Mouse (Mus musculus): Measurements from ENCODE around the gene Itih4. TPM values are rescaled to one million over a fixed set of nuclear protein-coding genes. Genes with fewer than 3 reads are reported as not detected.

The Itih4 gene
- polyA plus RNA-seq, 1 experiment from 2014 or later = not detected

DNA sequence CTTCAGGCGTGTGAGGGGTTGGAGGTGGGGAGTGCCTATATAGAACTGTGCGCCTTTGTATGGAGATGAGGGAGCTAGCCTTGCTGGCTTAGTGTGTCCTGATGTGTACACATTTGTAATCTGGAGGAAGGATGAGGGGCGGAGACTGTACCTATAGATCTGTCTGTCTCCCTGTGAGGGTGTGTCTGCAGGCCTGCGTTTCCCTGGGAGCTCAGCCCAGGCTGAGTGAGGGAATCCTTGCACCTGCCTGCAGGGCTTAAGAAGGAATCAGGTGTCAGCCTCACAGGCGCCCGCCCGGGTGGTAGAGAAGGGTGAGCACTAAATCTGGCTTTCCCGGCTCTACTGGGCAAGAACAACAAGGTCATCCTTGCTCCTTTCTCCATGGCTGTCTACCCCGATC lies 6.5 kb upstream of the Itih4 start:
- Histone ChIP-seq H3K27ac (replicated peaks) (peak overlapping the region; percentile 63), H3K36me3 (0 out of 2 replicates have a peak, but pooled peaks cover 8% of the 10 kb centered on the region), H3K4me1 (peaks cover 19% of the 10 kb centered on the region), H3K9me3 (replicated peaks) (no peaks in the 10 kb centered on the region), H3K4me2 (replicated peaks) (no peak overlapping the region), H3K4me3 (replicated peaks) (no peak overlapping the region), H3K27me3 (no peaks in the 10 kb centered on the region), H3K9ac (no peak overlapping the region)
- 43% methylated on average over 9 of the region's 9 CpGs for WGBS
- ATAC-seq (ENCODE audit: insufficient number of reproducible peaks, low FRiP score, low TSS enrichment, low read depth) = peak; percentile 43

DNA sequence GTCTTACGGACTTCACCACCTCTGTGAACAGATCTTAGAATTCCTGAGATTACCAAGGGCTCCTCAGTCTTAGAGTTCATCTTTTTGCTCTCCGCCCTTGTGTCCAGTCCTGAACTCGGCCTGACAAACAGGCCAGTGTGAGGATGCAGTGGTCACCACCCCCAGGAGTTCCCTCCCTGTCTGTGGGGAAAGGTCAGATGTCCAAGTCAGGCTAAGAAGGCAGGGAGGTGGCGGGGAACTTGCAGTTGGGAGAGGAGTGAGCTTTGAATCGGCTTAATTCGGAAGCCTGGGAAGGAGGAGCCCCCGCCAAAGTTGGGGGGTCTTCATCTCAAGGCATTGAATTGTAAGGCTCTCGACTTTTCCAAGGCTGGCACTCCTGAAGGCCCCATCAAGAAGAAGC lies 6.0 kb upstream of the Itih4 start:
- WGBS = 60% methylated on average over 8 of the region's 8 CpGs
- Histone ChIP-seq H3K27ac (replicated peaks) (no peak overlapping the region), H3K27me3 (no peaks in the 10 kb centered on the region)

DNA sequence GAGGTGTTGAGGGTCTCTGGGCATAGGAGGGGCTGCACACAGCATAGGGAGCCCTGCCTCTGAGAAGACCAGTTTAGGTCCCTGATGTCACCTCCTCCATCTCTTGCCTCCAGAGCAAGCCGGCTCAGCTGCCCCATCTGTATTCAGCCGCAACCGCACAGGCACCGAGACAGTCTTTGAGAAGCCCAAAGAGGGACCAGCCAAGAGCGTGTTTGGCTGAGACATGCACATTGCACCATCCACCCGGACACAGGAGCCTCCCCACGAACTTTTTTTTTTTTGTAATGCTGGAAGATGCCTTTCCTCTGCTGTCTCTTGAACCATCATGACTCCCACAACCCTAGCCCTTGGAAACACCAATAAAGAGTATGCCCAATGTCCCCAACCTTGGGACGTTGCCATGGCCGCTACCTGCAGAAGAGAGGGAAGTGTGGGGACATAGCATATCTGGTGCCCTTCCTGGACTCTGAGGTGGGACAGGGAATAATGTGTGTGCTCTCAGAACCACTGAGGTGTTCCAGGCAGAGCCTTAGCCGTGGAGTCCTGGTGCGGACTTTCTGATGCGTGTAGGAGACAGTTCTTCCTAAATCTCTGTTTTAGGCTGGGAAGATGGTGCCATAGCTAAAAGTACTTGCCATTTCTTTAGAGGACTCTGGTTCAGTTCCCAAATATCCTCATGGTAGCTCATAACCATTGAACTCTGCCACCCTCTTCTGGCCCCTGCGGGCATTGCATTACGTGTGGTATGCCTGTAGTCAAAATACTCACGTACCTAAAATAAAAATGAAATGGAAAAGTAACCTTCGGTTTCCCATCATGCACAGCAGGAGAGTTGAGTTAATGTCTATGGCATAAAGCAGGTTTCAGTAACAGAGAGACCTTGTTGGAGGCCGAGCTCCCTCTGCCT lies 5.2 kb upstream of the Itih4 start:
- no peaks in the 10 kb centered on the region for H3K36me3 ChIP-seq

More for the DNA sequence above, 6.0 kb upstream of the Itih4 start:
- Histone ChIP-seq H3K4me1 (peaks cover 19% of the 10 kb centered on the region), H3K36me3 (0 out of 2 replicates have a peak, but pooled peaks cover 5% of the 10 kb centered on the region), H3K4me2 (replicated peaks) (no peak overlapping the region), H3K9ac (no peak overlapping the region), H3K4me3 (replicated peaks) (no peak overlapping the region), H3K9me3 (replicated peaks) (no peaks in the 10 kb centered on the region)
- no peak for ATAC-seq (ENCODE audit: insufficient number of reproducible peaks, low FRiP score, low TSS enrichment, low read depth)

DNA sequence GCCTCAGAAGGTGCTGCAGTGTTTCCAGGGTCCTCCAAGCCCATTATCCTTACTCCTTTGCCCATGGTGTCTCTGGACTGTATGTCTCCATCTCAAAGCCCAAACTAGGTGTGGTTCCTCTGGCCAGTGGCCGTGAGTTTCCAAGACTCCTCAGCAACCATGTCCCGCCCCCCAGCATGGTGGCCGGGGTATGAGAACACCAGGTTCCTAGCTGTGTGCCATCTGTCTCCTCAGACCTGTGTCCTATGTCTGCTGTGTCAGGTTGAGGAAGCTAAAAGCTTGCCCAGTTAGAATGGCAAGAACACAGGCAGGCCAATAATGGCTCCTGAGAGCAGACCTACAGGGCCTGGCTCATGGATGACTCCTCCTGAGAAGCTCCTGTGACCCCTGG lies 4.6 kb upstream of the Itih4 start:
- no peak overlapping the region for H3K9ac ChIP-seq
- H3K36me3 ChIP-seq = no peaks in the 10 kb centered on the region
- no peak for ATAC-seq (ENCODE audit: insufficient number of reproducible peaks, low FRiP score, low TSS enrichment, low read depth)
- H3K4me2 ChIP-seq (replicated peaks) = no peak overlapping the region
- no peaks in the 10 kb centered on the region for H3K27me3 ChIP-seq
- H3K27ac ChIP-seq (replicated peaks) = no peak overlapping the region
- no peak overlapping the region for H3K4me3 ChIP-seq (replicated peaks)
- H3K4me1 ChIP-seq = peaks cover 19% of the 10 kb centered on the region
- 92% methylated on average over 3 of the region's 3 CpGs for WGBS
- H3K9me3 ChIP-seq (replicated peaks) = no peaks in the 10 kb centered on the region

More for the DNA sequence above, 5.2 kb upstream of the Itih4 start:
- H3K9me3 ChIP-seq (replicated peaks) = no peaks in the 10 kb centered on the region
- H3K27ac ChIP-seq (replicated peaks) = no peak overlapping the region
- peaks cover 19% of the 10 kb centered on the region for H3K4me1 ChIP-seq
- WGBS = 80% methylated on average over 17 of the region's 17 CpGs
- no peak overlapping the region for H3K9ac ChIP-seq
- no peak overlapping the region for H3K4me3 ChIP-seq (replicated peaks)
- H3K27me3 ChIP-seq = no peaks in the 10 kb centered on the region
- H3K4me2 ChIP-seq (replicated peaks) = no peak overlapping the region
- ATAC-seq (ENCODE audit: insufficient number of reproducible peaks, low FRiP score, low TSS enrichment, low read depth) = no peak

DNA sequence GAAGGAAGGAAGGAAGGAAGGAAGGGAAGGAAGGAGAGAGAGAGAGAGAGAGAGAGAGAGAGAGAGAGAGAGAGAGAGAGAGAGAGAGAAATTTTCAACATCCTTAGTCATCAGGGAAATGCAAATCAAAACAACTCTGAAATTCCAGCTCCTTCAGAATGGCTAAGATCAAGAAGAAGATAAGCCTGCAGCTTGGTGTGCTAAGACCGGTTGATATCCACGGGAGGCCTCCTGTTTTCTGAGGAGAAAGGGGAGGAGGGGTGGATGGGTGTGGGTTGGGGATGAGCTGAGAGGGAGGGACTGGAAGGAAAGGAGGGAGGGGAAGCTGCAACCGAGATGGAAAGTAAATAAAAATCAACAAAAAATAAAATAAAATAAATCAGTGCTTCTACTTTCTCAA lies 978 bp upstream of the Itih4 start:
- WGBS = 5% methylated on average over 3 of the region's 3 CpGs
- no peaks in the 10 kb centered on the region for H3K36me3 ChIP-seq
- H3K4me3 ChIP-seq (replicated peaks) = no peak overlapping the region
- ATAC-seq (ENCODE audit: insufficient number of reproducible peaks, low FRiP score, low TSS enrichment, low read depth) = no peak
- no peak overlapping the region for H3K4me2 ChIP-seq (replicated peaks)
- no peaks in the 10 kb centered on the region for H3K9me3 ChIP-seq (replicated peaks)
- H3K4me1 ChIP-seq = peaks cover 6% of the 10 kb centered on the region; the same call in 1 of the 2 replicates
- no peak overlapping the region for H3K9ac ChIP-seq
- H3K27ac ChIP-seq (replicated peaks) = no peak overlapping the region
- no peaks in the 10 kb centered on the region for H3K27me3 ChIP-seq

DNA sequence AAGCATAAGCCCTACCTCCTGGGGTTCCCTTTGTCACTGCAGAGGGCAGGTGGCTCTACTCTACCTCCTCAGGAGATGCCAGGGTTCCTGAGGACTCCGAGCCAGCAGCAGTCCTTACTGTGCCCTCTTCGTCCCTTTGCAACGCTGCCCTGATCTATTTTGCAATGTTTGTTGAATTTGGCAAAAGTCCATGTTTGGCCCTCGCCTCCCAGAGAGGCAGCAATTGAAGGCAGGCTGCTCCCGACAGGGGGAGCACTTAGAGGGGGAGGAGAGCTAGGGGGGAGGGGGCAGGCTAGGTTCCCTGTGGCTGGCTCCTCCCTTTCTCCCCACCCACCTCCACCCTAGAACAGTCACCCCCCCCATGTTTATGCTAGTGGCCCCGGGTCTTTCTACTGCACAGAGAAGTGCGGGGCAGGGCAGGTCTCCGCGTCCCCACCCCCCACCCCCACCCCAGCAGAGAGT lies 2.0 kb downstream of the Itih4 start:
- Histone ChIP-seq H3K9ac (no peak overlapping the region), H3K4me3 (replicated peaks) (no peak overlapping the region; the same call in 1 of the 2 replicates), H3K4me1 (peaks cover 6% of the 10 kb centered on the region; the same call in 1 of the 2 replicates), H3K9me3 (replicated peaks) (no peaks in the 10 kb centered on the region), H3K27me3 (no peaks in the 10 kb centered on the region), H3K36me3 (no peaks in the 10 kb centered on the region), H3K27ac (replicated peaks) (no peak overlapping the region), H3K4me2 (replicated peaks) (peak overlapping the region; percentile 24; the same call in 1 of the 2 replicates)
- no peak for ATAC-seq (ENCODE audit: insufficient number of reproducible peaks, low FRiP score, low TSS enrichment, low read depth)
- 11% methylated on average over 9 of the region's 9 CpGs for WGBS

DNA sequence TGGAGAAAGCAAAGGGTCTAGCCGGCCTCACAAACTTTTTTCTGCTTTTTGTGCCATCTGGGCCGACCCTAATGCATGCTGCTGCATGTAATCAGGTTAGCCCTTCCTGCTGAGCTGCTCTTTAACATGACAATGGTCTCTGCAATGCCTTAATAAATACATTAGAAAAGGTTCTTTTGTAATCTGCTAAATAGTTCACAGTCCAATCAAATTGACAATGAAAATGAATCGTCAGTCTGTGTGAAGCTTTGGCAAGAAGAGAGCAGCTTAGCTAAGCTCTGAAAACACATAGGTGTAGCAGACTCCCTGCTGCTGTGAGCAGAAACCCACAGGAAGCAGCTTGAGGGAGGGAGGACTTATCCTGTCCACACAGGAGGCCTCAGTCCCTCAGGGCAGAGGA lies 13.7 kb downstream of the Itih4 start:
- no peaks in the 10 kb centered on the region for H3K4me1 ChIP-seq
- 51% methylated on average over 3 of the region's 3 CpGs for WGBS

DNA sequence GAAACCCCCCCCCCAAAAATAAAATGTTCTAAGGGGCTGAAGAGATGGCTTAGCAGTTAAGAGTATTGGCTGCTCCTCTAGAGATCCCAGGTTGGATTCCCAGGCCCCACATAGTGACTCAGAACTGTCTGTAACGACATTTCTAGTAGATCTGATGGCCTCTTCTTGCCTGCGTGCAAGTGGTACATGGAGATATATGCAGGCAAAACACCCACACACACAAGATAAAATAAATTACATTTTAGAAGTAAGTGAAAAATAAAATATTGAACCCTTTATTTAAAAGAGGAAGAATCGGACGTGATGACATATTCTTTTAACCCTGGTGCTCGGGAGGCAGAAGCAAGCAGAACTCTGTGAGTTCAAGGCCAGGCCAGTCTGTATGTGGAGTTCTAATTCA lies 16.4 kb downstream of the Itih4 start:
- 89% methylated on average over 5 of the region's 5 CpGs for WGBS
- H3K4me3 ChIP-seq (replicated peaks) = no peak overlapping the region
- H3K9ac ChIP-seq = no peak overlapping the region
- H3K4me2 ChIP-seq (replicated peaks) = no peak overlapping the region
- H3K4me1 ChIP-seq = no peaks in the 10 kb centered on the region
- no peaks in the 10 kb centered on the region for H3K27me3 ChIP-seq
- no peaks in the 10 kb centered on the region for H3K9me3 ChIP-seq (replicated peaks)
- no peak for ATAC-seq (ENCODE audit: insufficient number of reproducible peaks, low FRiP score, low TSS enrichment, low read depth)
- H3K27ac ChIP-seq (replicated peaks) = no peak overlapping the region
- H3K36me3 ChIP-seq = no peaks in the 10 kb centered on the region

More for the DNA sequence above, 13.7 kb downstream of the Itih4 start:
- H3K9me3 ChIP-seq (replicated peaks) = no peaks in the 10 kb centered on the region
- no peak overlapping the region for H3K4me2 ChIP-seq (replicated peaks)
- no peak overlapping the region for H3K4me3 ChIP-seq (replicated peaks)
- no peak for ATAC-seq (ENCODE audit: insufficient number of reproducible peaks, low FRiP score, low TSS enrichment, low read depth)
- no peaks in the 10 kb centered on the region for H3K27me3 ChIP-seq
- no peaks in the 10 kb centered on the region for H3K36me3 ChIP-seq
- no peak overlapping the region for H3K9ac ChIP-seq
- H3K27ac ChIP-seq (replicated peaks) = no peak overlapping the region

DNA sequence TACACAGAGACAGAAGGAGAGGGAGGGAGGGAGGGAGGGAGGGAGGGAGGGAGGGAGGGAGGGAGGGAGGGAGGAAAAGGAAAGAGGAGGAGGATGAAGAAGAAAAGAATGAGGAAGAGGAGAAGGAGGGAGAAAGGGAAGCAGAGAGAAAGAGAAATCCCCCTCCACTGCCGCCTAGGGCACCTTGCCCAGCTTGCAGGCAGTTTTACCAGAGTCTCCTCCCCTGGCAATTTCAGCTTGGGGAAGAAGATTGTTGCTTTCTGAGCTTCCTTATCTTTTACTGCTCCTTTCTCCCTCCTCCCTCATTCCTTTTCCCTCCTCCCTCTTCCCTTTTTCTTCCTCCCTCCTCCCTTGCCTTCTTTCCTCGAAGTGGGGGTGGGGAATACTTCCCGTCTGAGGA lies 16.8 kb downstream of the Itih4 start:
- H3K27me3 ChIP-seq = no peaks in the 10 kb centered on the region
- H3K4me3 ChIP-seq (replicated peaks) = no peak overlapping the region
- H3K4me1 ChIP-seq = no peaks in the 10 kb centered on the region
- no peak overlapping the region for H3K4me2 ChIP-seq (replicated peaks)
- no peaks in the 10 kb centered on the region for H3K9me3 ChIP-seq (replicated peaks)
- WGBS = 52% methylated on average over 3 of the region's 3 CpGs
- no peak overlapping the region for H3K9ac ChIP-seq
- H3K27ac ChIP-seq (replicated peaks) = no peak overlapping the region
- no peaks in the 10 kb centered on the region for H3K36me3 ChIP-seq
- ATAC-seq (ENCODE audit: insufficient number of reproducible peaks, low FRiP score, low TSS enrichment, low read depth) = no peak

DNA sequence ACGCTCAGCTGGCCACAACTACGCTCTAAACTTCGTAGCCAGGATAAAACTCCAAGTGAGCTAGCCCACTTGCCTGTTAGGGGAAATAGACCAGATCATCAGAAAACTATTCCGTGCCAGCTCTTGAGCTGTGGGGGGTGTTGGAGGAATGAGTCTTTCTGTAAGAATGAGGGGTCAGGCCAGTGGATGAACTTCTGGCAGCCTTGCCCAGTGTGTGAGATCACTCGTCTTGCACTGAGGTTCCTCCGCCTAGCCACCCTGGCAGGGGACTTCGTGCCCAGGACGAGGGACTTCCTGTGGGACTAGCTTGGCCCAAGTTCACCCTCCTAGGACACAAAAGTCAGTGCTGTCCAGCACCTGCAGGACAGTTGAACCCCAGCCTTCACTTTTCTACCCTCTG lies 18.0 kb downstream of the Itih4 start:
- Histone ChIP-seq H3K9ac (no peak overlapping the region), H3K4me3 (replicated peaks) (no peak overlapping the region), H3K27me3 (no peaks in the 10 kb centered on the region), H3K36me3 (no peaks in the 10 kb centered on the region), H3K4me1 (no peaks in the 10 kb centered on the region), H3K4me2 (replicated peaks) (no peak overlapping the region), H3K9me3 (replicated peaks) (no peaks in the 10 kb centered on the region), H3K27ac (replicated peaks) (no peak overlapping the region)
- ATAC-seq (ENCODE audit: insufficient number of reproducible peaks, low FRiP score, low TSS enrichment, low read depth) = no peak
- whole genome bisulfite sequencing = 74% methylated on average over 8 of the region's 8 CpGs

DNA sequence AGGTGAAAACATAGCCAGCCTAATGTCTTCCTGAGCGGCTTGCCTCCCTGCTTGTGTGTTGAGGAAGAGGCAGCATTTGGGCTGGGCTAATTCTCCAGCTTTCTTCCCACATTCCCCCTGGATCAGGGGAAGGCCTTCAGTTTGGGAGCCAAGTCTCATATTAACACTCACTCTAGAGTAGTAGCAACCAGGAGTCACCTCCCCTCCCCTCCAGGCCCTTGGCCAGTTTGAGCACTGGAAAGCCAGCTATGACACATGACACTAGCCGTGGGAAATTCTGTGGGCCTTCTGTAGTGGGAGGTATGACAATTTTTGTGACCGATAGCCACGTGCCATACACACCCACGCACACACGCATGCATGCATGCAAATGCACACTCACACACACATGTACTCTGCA lies 19.7 kb downstream of the Itih4 start:
- H3K4me1 ChIP-seq = no peaks in the 10 kb centered on the region
- no peak for ATAC-seq (ENCODE audit: insufficient number of reproducible peaks, low FRiP score, low TSS enrichment, low read depth)
- WGBS = 84% methylated on average over 6 of the region's 6 CpGs
- no peaks in the 10 kb centered on the region for H3K36me3 ChIP-seq
- no peaks in the 10 kb centered on the region for H3K27me3 ChIP-seq
- H3K4me3 ChIP-seq (replicated peaks) = no peak overlapping the region
- no peaks in the 10 kb centered on the region for H3K9me3 ChIP-seq (replicated peaks)
- no peak overlapping the region for H3K27ac ChIP-seq (replicated peaks)
- no peak overlapping the region for H3K9ac ChIP-seq
- H3K4me2 ChIP-seq (replicated peaks) = no peak overlapping the region
